Mouse (Mus musculus): ENCODE results near the gene 3100002H09Rik. TPM values are rescaled to one million over a fixed set of nuclear protein-coding genes. Genes with fewer than 3 reads are reported as not detected.
A peak's percentile ranks its signal among the peaks of the same experiment; 100 is the strongest.

3100002H09Rik gene
- not detected for total RNA-seq (2021)
- long read RNA-seq, experiment 1 = 0 reads
- long read RNA-seq, experiment 2 = 0 reads

DNA sequence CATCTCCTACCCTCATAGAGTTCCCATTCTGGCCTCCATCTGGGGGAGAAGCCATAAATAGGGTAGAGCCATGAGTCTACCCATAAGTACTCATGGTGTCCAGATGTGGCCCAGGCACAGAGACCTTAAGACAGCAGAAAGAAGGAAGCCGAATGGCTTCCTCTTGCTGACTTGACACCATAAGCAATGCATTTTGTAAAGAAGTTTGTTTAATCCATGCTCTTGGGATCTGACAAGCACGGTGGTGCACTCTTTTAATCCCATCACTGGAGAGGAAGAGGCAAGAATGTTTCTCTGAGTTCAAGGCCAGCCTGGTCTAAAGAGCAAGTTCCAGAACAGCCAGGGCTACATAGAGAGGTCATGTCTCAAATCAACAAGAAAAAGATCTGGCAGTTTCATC, at the start of gene 3100002H09Rik:
TSS of gene 3100002H09Rik (minus strand) at position 101 of the 400 bp plus-strand sequence.
- no peak for DNase-seq

DNA sequence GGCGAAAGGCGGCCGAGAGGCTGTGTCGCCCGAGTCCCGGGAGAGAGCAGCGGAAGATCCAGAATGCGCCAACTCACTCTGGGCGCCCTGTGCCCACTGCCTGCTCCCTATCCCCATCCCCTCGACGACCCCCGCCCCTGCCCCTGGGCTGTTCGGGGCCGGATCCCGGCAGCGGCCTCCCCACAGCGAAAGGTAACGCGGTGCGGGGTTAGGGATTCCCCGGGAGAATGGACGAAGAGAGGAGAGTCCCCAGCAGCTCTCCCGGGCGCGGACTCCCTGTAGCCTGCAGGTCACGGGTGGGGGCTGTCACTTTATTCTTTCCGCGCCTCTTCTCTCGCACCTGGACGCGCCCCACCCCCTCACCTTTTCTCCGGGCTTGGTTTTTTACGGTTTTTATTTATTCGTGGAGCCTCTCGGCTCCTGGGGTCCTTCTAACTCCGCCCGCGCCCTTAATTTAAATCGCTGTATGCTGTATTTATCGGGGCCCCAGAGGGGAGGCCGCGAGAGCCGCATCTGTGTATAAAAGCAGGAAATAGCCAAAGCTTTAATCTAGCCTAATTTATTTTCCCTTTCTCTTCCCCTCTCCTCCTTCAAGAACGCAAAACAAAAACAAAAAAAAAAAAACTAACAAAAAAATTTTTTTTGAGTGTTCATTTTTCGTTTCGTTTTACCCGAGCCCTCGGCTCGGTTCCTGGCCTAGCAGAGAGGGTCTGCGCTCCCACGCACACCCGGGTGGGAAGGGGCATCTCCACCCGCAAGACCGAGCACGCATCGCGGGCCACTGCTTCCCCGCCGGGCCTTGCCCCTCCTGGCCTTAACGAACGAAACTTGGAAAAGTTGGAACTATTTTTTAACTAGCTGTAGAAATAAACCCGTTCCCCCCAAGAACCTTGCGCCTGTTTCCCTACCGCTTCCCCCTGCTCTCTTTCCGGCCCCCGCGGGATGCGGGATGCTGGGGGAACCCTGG, 48.9 kb upstream of the 3100002H09Rik start:
- DNase-seq = no peak

DNA sequence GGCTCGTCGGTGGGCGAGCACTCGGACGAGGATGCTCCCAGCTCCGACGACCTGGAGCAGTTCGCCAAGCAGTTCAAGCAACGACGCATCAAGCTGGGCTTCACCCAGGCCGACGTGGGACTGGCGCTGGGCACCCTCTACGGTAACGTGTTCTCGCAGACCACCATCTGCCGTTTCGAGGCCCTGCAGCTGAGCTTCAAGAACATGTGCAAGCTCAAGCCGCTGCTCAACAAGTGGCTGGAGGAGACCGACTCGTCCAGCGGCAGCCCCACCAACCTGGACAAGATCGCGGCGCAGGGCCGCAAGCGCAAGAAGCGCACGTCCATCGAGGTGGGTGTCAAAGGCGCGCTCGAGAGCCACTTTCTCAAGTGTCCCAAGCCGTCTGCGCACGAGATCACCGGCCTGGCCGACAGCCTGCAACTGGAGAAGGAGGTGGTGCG, 47.8 kb upstream of the 3100002H09Rik start:
- no peak for DNase-seq

DNA sequence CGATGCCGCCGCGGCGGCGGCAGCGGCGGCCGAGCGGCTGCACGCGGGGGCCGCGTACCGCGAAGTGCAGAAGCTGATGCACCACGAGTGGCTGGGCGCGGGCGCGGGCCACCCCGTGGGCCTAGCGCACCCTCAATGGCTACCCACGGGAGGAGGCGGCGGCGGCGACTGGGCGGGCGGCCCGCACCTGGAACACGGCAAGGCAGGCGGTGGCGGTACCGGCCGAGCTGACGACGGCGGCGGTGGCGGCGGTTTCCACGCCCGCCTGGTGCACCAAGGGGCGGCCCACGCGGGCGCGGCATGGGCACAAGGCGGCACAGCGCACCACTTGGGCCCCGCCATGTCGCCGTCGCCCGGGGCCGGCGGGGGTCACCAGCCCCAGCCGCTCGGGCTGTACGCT, 47.2 kb upstream of the 3100002H09Rik start:
- no peak for DNase-seq

GRCm38 (mm10) chr4:124656854-124657650, 46.4 kb upstream of the 3100002H09Rik start:
- DNase-seq = peak; percentile 89

DNA sequence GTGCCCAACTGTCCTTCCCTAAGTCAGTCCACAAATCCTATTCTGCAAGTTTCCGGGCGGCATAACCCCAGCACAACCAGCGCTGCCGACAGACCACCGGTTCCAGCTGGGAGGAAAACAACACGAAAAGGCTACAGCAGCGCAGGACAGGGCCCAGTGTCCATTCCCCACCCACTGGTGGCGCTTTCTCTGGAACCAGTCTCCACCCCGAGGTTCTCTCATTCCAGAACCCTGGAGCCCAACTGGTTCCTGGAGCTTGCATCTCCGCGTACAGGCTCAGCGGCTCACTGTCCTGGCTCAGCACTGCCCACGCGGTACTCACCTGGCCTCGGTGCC, 45.9 kb upstream of the 3100002H09Rik start, which contains the start of gene Pou3f1:
TSS of gene Pou3f1 (plus strand) at position 290 of the 336 bp plus-strand sequence.
- no peak for DNase-seq

GRCm38 (mm10) chr4:124652886-124653285, 42.3 kb upstream of the 3100002H09Rik start:
- no peak for DNase-seq

- DNase-seq = no peak
Observed at GRCm38 (mm10) chr4:124647909-124648308, 37.3 kb upstream of the 3100002H09Rik start.

- no peak for DNase-seq
Observed at GRCm38 (mm10) chr4:124646591-124646990, 36.0 kb upstream of the 3100002H09Rik start.

DNA sequence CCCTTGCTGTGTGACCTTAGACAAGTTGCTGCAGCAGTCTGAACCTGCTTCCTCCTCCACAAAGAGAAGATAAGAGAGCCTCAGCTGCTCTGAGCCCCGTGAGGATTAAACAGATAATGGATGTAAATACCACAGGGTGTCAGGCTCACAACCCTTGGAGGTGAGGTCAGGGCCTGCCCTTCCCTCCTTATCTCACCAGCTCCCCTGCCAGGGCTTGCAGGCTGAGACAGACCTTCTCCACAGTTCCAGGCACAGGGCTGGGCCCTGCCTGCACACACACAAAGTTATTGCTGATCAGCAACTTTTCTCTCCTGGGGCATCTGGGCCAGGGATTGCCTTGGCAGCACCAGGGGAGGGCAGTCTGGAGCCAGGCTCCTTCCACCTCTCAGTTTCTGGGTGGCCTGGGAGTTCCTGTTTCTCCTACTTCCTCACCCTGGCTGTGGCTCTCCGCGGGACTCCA, 34.4 kb upstream of the 3100002H09Rik start:
- DNase-seq = no peak

DNA sequence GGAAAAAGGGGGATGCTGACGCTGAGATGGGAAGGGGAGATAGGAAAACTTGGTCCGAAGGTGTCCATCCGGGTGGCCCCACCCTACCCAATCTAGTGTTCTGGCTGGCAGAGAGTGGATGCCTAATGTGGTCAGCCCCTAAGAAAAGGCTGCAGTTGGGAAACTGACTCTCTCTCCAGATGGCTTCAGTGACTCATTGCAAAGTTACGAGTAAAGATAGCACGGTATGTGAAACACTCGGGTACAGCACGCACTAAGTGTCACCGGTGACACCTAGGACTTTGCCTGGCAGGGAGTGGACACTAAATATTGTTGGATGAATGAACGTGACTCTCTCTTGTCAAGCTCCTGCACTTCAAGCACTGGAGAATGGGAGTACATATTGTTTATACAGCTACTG, 33.3 kb upstream of the 3100002H09Rik start:
- DNase-seq = no peak

GRCm38 (mm10) chr4:124639715-124640114, 29.1 kb upstream of the 3100002H09Rik start:
- DNase-seq = no peak

DNA sequence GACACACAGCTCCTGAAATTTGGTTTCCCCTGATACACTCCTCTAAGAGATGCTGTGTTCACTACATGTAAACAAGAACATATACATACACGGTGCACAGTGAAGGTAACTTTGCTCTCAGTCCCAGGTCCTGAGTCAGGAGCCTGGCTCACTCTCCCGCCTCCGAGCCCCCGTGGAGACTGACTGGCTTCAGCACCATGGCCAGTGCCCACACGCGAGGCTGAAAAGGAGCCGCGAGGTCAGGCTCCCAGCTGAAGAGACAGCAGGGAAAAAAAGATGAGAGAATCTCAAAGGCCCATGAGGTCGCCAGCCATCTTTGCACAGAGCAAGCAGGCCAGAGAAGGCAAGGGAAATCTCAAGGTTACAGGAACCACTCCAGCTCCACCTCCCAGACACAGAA, 22.7 kb upstream of the 3100002H09Rik start:
- DNase-seq = no peak

DNA sequence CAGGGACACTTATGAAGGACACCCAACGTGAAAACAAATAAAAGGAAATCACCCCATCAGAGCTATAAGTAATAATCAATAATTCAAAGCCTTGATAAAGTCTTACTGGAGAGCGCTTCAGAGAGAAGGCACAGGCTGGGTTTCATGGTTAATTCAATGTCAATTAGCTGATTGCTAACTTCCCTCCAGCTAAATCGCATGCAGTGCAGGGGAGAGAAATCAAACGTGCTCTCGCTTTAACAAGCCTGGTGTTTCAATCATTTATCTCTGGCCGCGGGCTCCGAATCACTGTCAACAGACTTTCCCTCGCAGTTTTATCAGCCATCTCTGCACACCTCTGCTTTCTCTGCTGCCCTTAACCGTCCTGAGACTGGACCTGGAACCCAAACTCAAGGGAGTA, 22.3 kb upstream of the 3100002H09Rik start:
- no peak for DNase-seq

- no peak for DNase-seq
Observed at GRCm38 (mm10) chr4:124631456-124631855, 20.9 kb upstream of the 3100002H09Rik start.

GRCm38 (mm10) chr4:124626836-124627235, 16.2 kb upstream of the 3100002H09Rik start:
- DNase-seq = no peak

DNA sequence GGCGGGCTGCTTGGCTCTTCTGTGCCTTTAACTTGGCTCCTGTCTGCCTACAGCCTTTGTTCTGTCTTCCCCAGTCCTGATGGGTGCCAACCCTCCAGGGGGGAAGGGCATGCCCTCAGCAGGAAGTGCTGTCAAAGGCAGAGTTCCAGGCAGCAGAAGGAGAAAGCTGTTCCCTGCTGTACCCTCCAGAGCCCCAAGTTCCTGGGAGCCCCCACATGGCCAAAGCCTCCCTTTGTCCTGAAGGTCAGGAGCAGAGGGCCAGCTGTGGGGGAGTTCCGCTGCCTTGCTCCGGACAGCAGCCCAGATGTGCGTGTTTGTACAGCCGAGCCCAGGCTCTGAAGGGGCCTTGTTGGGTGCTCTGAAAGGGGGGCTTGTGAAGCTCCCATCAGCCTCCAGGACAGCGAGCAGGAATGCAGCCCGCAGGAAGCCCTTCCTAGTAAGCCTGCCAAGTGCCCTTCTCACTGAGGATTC, 13.5 kb upstream of the 3100002H09Rik start:
- no peak for DNase-seq

GRCm38 (mm10) chr4:124622566-124622965, 12.0 kb upstream of the 3100002H09Rik start:
- DNase-seq = no peak

GRCm38 (mm10) chr4:124621406-124621805, 10.8 kb upstream of the 3100002H09Rik start:
- no peak for DNase-seq

- no peak for DNase-seq
Observed at GRCm38 (mm10) chr4:124618599-124618998, 8.0 kb upstream of the 3100002H09Rik start.

DNA sequence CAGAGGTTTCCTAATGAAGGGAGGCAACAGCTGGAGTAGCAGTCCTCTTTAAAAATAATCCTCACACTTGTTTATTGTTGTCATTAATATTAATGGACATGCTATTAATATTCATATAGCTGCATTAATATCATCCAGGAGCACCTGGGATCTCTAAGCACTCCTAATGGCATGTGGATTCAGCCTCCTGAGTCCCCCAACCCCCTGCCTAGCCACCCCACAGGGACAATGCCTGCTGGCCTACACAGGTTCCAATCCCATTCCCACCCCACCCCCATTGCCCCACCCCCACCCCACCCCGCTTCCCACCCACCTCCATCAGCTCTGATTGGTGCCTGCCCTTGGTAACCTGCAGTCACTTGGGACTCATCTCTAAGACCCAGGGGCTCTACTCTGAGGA, 6.0 kb upstream of the 3100002H09Rik start:
- no peak for DNase-seq

- DNase-seq = no peak
Observed at GRCm38 (mm10) chr4:124615986-124616385, 5.4 kb upstream of the 3100002H09Rik start.

Data from gastrocnemius, postnatal 25 days (tissue).